Mouse (Mus musculus): ENCODE results near the gene Il4i1. TPM values are rescaled to one million over a fixed set of nuclear protein-coding genes. Genes with fewer than 3 reads are reported as not detected.
A peak's percentile ranks its signal among the peaks of the same experiment; 100 is the strongest.

The Il4i1 gene
- polyA plus RNA-seq, 1 experiment from 2014 or later = 1.1 TPM

- no peak for ATAC-seq (ENCODE audit: insufficient number of reproducible peaks, low FRiP score)
- Histone ChIP-seq H3K36me3 (0 out of 2 replicates have a peak, but pooled peaks cover 3% of the 10 kb centered on the region), H3K9ac (no peak overlapping the region), H3K4me1 (replicated peaks) (peaks cover 77% of the 10 kb centered on the region), H3K27me3 (replicated peaks) (no peaks in the 10 kb centered on the region), H3K9me3 (replicated peaks) (no peaks in the 10 kb centered on the region), H3K27ac (ENCODE audit: poor library complexity, severe bottlenecking) (no peak overlapping the region), H3K4me2 (peak overlapping the region; percentile 89), H3K4me3 (peak overlapping the region; percentile 24; the same call in 1 of the 2 replicates)
- 90% methylated on average over 2 of the region's 2 CpGs for WGBS
Observed at GRCm38 (mm10) chr7:44819391-44819790, 3.2 kb downstream of the Il4i1 start.

DNA sequence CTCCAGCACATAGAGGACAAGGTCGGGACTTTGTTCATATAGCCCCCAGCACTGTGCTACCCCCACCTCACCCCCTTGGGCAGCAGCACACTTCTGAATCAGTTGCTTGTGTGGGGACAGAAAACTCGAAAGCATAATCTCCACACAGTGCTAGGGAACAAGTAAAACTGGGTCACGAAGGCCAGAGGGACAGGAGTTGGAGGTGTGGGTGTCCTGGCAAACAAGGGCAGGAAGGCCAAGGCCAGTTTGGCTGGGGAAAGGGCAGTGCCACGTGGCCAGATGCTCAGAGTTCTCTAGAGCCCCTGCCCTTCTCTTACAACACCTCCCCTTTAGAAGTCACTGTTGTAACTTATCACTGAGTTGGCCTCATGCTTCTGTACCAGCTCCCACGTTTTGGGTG is 3.7 kb downstream of the Il4i1 start:
- Histone ChIP-seq H3K27me3 (replicated peaks) (no peaks in the 10 kb centered on the region), H3K36me3 (0 out of 2 replicates have a peak, but pooled peaks cover 3% of the 10 kb centered on the region), H3K9ac (peak overlapping the region; percentile 54; the same call in 1 of the 2 replicates), H3K27ac (ENCODE audit: poor library complexity, severe bottlenecking) (0 out of 2 replicates have a peak overlapping the region, but pooled peaks have one; percentile 6), H3K9me3 (replicated peaks) (no peaks in the 10 kb centered on the region), H3K4me3 (no peak overlapping the region), H3K4me2 (0 out of 2 replicates have a peak overlapping the region, but pooled peaks have one; percentile 12), H3K4me1 (replicated peaks) (peaks cover 78% of the 10 kb centered on the region)
- no peak for ATAC-seq (ENCODE audit: insufficient number of reproducible peaks, low FRiP score)
- WGBS = 55% methylated on average over 5 of the region's 5 CpGs

- H3K27me3 ChIP-seq (replicated peaks) = no peaks in the 10 kb centered on the region
- H3K4me2 ChIP-seq = 0 out of 2 replicates have a peak overlapping the region, but pooled peaks have one; percentile 12
- no peaks in the 10 kb centered on the region for H3K9me3 ChIP-seq (replicated peaks)
- no peak overlapping the region for H3K27ac ChIP-seq (ENCODE audit: poor library complexity, severe bottlenecking)
- WGBS = 76% methylated on average over 3 of the region's 3 CpGs
- peaks cover 77% of the 10 kb centered on the region for H3K4me1 ChIP-seq (replicated peaks)
- H3K4me3 ChIP-seq = no peak overlapping the region
- H3K36me3 ChIP-seq = 0 out of 2 replicates have a peak, but pooled peaks cover 3% of the 10 kb centered on the region
- no peak for ATAC-seq (ENCODE audit: insufficient number of reproducible peaks, low FRiP score)
- no peak overlapping the region for H3K9ac ChIP-seq
Observed at GRCm38 (mm10) chr7:44820525-44820924, 4.3 kb downstream of the Il4i1 start.

- Histone ChIP-seq H3K4me3 (no peak overlapping the region), H3K9me3 (replicated peaks) (no peaks in the 10 kb centered on the region), H3K9ac (no peak overlapping the region), H3K27ac (ENCODE audit: poor library complexity, severe bottlenecking) (no peak overlapping the region), H3K27me3 (replicated peaks) (no peaks in the 10 kb centered on the region), H3K36me3 (0 out of 2 replicates have a peak, but pooled peaks cover 3% of the 10 kb centered on the region), H3K4me2 (no peak overlapping the region), H3K4me1 (replicated peaks) (peaks cover 89% of the 10 kb centered on the region)
- 81% methylated on average over 7 of the region's 7 CpGs for WGBS
- no peak for ATAC-seq (ENCODE audit: insufficient number of reproducible peaks, low FRiP score)
Observed at GRCm38 (mm10) chr7:44821666-44822448, 5.7 kb downstream of the Il4i1 start.

DNA sequence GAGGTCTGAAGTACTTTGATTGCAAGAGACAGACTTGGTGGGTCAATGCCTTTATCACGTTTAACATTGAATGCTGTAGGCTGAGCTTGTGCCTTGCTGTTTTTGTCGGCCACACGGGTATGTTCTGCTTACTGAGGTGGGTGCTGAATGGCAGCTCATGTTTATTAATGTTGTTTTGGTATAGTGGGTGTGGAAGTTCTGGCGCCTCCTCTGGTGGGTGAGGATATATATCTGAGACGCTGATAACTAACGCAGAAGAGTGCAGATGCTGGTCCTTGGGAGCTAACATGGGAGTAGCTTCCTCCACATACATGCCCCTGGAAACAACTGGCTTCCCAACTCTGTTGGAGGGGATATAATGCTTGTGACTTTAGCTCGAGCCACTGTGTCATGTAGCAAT is 7.2 kb downstream of the Il4i1 start:
- H3K4me2 ChIP-seq = no peak overlapping the region
- peaks cover 8% of the 10 kb centered on the region for H3K36me3 ChIP-seq
- no peaks in the 10 kb centered on the region for H3K9me3 ChIP-seq (replicated peaks)
- H3K4me3 ChIP-seq = no peak overlapping the region
- no peaks in the 10 kb centered on the region for H3K27me3 ChIP-seq (replicated peaks)
- 45% methylated on average over 7 of the region's 7 CpGs for WGBS
- no peak overlapping the region for H3K27ac ChIP-seq (ENCODE audit: poor library complexity, severe bottlenecking)
- no peak for ATAC-seq (ENCODE audit: insufficient number of reproducible peaks, low FRiP score)
- H3K4me1 ChIP-seq (replicated peaks) = peaks cover 77% of the 10 kb centered on the region
- H3K9ac ChIP-seq = 0 out of 2 replicates have a peak overlapping the region, but pooled peaks have one; percentile 13

GRCm38 (mm10) chr7:44824872-44825271 is 8.7 kb downstream of the Il4i1 start:
- Histone ChIP-seq H3K4me2 (no peak overlapping the region), H3K36me3 (peaks cover 22% of the 10 kb centered on the region), H3K27ac (ENCODE audit: poor library complexity, severe bottlenecking) (no peak overlapping the region), H3K9me3 (replicated peaks) (no peaks in the 10 kb centered on the region), H3K27me3 (replicated peaks) (no peaks in the 10 kb centered on the region), H3K4me3 (no peak overlapping the region), H3K9ac (no peak overlapping the region), H3K4me1 (replicated peaks) (peaks cover 62% of the 10 kb centered on the region)
- ATAC-seq (ENCODE audit: insufficient number of reproducible peaks, low FRiP score) = no peak
- 24% methylated on average over 3 of the region's 3 CpGs for WGBS

DNA sequence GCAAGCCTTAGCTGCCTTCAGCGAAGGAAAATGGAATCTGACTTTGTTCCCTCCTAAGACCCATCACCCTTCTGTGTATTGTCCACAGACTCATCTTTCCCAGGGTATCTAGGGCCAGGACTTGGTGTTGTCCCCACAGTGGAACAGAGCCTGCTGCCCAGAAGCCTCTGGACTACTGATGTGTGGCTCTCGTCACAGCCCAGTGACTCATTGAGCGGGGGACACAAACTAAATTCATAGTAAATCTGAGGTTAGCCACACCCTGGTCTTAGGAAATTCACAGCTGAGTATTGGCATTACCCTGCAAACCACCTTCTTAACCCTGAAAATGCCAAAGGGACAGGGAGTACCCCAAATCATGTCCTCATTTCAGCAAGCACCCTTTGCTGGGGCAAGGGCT is 10.6 kb downstream of the Il4i1 start:
- H3K4me2 ChIP-seq = no peak overlapping the region
- H3K4me1 ChIP-seq (replicated peaks) = peaks cover 46% of the 10 kb centered on the region
- H3K9me3 ChIP-seq (replicated peaks) = no peaks in the 10 kb centered on the region
- peaks cover 41% of the 10 kb centered on the region for H3K36me3 ChIP-seq
- H3K9ac ChIP-seq = no peak overlapping the region
- no peak overlapping the region for H3K27ac ChIP-seq (ENCODE audit: poor library complexity, severe bottlenecking)
- WGBS = 84% methylated on average over 3 of the region's 3 CpGs
- no peak for ATAC-seq (ENCODE audit: insufficient number of reproducible peaks, low FRiP score)
- no peak overlapping the region for H3K4me3 ChIP-seq
- H3K27me3 ChIP-seq (replicated peaks) = no peaks in the 10 kb centered on the region

DNA sequence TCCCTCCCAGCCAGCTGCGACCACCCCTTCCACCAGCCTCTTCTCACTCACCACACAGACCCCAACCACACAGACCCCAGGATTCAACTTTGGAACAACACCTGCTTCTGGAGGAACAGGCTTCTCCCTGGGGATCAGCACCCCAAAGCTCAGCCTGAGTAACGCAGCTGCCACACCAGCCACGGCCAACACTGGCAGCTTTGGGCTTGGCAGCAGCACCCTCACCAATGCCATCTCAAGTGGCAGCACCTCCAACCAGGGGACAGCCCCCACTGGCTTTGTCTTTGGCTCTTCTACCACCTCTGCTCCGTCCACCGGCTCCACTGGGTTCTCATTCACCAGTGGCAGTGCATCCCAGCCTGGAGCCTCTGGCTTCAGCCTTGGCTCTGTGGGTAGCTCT is 12.5 kb downstream of the Il4i1 start:
- Histone ChIP-seq H3K4me2 (no peak overlapping the region), H3K36me3 (peaks cover 43% of the 10 kb centered on the region), H3K4me1 (replicated peaks) (peaks cover 30% of the 10 kb centered on the region), H3K27me3 (replicated peaks) (no peaks in the 10 kb centered on the region), H3K9ac (no peak overlapping the region), H3K4me3 (no peak overlapping the region), H3K9me3 (replicated peaks) (no peaks in the 10 kb centered on the region), H3K27ac (ENCODE audit: poor library complexity, severe bottlenecking) (no peak overlapping the region)
- WGBS = 94% methylated on average over 5 of the region's 5 CpGs
- no peak for ATAC-seq (ENCODE audit: insufficient number of reproducible peaks, low FRiP score)

DNA sequence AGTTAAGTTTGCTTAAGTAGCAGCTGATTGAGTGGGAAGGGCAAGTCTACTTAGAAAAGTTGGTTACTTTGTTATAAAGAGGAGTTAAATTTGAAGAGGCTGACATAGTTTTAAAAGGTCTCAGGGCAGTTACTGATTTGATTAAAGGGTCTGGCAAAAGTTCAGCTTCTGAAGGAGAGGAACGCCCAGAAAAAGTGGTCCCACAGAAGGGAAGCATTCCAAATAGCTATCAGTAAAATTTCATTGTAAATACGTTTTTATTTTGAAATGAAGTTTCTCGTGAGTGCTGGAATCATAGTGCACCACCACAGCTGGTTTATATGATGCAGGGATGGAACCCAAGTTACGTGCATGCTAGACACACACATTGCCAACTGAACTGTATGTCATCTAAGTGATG is 16.6 kb downstream of the Il4i1 start:
- H3K9ac ChIP-seq = no peak overlapping the region
- no peak for ATAC-seq (ENCODE audit: insufficient number of reproducible peaks, low FRiP score)
- 0 out of 2 replicates have a peak, but pooled peaks cover 3% of the 10 kb centered on the region for H3K4me1 ChIP-seq (replicated peaks)
- no peaks in the 10 kb centered on the region; the same call in 1 of the 2 replicates for H3K27me3 ChIP-seq (replicated peaks)
- H3K4me3 ChIP-seq = no peak overlapping the region
- peaks cover 43% of the 10 kb centered on the region for H3K36me3 ChIP-seq
- H3K9me3 ChIP-seq (replicated peaks) = no peaks in the 10 kb centered on the region
- H3K27ac ChIP-seq (ENCODE audit: poor library complexity, severe bottlenecking) = no peak overlapping the region
- no peak overlapping the region for H3K4me2 ChIP-seq
- WGBS = 76% methylated on average over 4 of the region's 4 CpGs

DNA sequence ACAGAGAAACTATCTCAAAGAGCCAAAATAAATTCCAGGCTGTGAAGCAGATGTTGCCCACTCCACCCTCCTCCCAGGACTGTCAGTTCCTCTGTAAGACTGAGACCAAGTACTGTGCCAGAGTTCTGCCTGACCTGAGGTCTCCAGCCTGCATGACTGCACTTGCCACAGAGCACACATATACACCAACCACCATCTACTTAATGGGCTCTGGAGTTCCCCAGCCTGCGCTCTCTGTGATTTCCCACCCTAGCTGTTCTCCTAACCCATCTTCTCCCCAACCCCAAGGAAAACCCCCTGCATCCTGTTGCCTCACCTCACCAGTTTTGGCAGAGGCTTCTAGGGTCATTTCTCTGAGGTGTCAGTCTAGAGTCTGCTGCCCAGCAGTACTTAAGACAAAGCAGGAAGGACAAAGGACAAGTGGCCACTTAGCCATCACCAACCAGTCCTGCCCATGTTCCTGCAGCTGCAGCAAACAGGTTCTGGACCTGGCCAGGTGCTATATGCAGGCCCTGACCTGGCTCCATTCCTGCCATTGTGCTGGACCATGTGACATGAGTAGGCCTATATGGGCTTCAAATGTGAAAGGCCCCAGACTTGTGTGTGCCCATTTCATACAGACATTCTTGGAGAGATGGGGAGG is 19.3 kb downstream of the Il4i1 start:
- 85% methylated on average over 1 of the region's 1 CpGs for WGBS
- peaks cover 20% of the 10 kb centered on the region for H3K4me1 ChIP-seq (replicated peaks)
- no peak overlapping the region for H3K9ac ChIP-seq
- no peak overlapping the region for H3K27ac ChIP-seq (ENCODE audit: poor library complexity, severe bottlenecking)
- peaks cover 21% of the 10 kb centered on the region for H3K27me3 ChIP-seq (replicated peaks)
- no peaks in the 10 kb centered on the region for H3K9me3 ChIP-seq (replicated peaks)
- H3K4me3 ChIP-seq = no peak overlapping the region
- H3K4me2 ChIP-seq = no peak overlapping the region
- peaks cover 21% of the 10 kb centered on the region for H3K36me3 ChIP-seq
- no peak for ATAC-seq (ENCODE audit: insufficient number of reproducible peaks, low FRiP score)

DNA sequence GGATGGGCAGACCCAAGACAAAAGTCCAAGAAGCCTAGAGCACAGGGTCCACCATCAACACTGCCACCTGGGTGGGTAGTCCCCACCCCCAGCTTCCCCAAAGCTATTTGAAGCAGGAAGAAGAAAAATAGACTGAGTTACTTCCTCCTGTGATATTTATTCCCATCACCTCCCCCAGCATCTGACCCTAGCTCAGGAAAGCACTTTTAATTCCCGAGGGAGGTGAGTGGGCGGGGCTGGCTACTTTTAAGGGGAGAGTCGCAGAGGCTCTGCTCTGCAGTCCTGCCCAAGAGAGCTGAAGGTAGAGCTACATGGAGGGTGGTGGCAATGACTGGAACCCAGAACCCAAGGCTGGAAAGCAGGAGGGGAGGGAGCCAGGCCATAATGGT is 19.8 kb downstream of the Il4i1 start:
- 44% methylated on average over 3 of the region's 3 CpGs for WGBS
- H3K36me3 ChIP-seq = peaks cover 21% of the 10 kb centered on the region
- H3K9ac ChIP-seq = no peak overlapping the region
- no peak for ATAC-seq (ENCODE audit: insufficient number of reproducible peaks, low FRiP score)
- H3K4me3 ChIP-seq = no peak overlapping the region
- H3K27me3 ChIP-seq (replicated peaks) = peaks cover 26% of the 10 kb centered on the region
- no peak overlapping the region for H3K27ac ChIP-seq (ENCODE audit: poor library complexity, severe bottlenecking)
- H3K4me1 ChIP-seq (replicated peaks) = peaks cover 19% of the 10 kb centered on the region
- no peak overlapping the region for H3K4me2 ChIP-seq
- H3K9me3 ChIP-seq (replicated peaks) = no peaks in the 10 kb centered on the region

Measured in heart, embryonic 12.5 days (tissue).